Mouse (Mus musculus) heart, postnatal 0 days (tissue): ENCODE results near the gene Rhcg. TPM values are rescaled to one million over a fixed set of nuclear protein-coding genes. Genes with fewer than 3 reads are reported as not detected.

Experiments
- ATAC-seq: fragments of 200-750 bp; cut with Nextera tagmentation; 2 replicates; pipeline ENCODE4 v1.8.0; 2017; ENCODE audit warnings: low read depth, moderate number of reproducible peaks, moderate library complexity; ENCODE audit not compliant: insufficient read depth
- DNase-seq: peaks from one replicate; pipeline ENCODE4 v3.0.0-alpha.2; 2016; ENCODE audit warnings: low spot score
- H3K27ac ChIP-seq: fragments of 300-500 bp; sonication (generic); 2 replicates; pipeline ENCODE4 v1.5.1; 2014; ENCODE audit warnings: low read depth, mild to moderate bottlenecking
- H3K27me3 ChIP-seq: fragments of 300-500 bp; sonication (generic); 2 replicates; pipeline ENCODE4 v1.6.1; 2014; ENCODE audit warnings: low read length, mixed read lengths; ENCODE audit not compliant: control insufficient read depth, insufficient read depth
- H3K36me3 ChIP-seq: fragments of 300-500 bp; sonication (generic); replicated peaks from 2 replicates; pipeline ENCODE4 v1.6.1; 2014; ENCODE audit warnings: low read length, mixed read lengths; ENCODE audit not compliant: control insufficient read depth, insufficient read depth
- H3K4me1 ChIP-seq: fragments of 300-500 bp; sonication (generic); 2 replicates; pipeline ENCODE4 v1.6.1; 2014; ENCODE audit warnings: antibody characterized with exemption; ENCODE audit not compliant: control insufficient read depth, insufficient read depth
- H3K4me2 ChIP-seq: fragments of 300-500 bp; sonication (generic); 2 replicates; pipeline ENCODE4 v1.6.1; 2014; ENCODE audit warnings: low read depth, mild to moderate bottlenecking, low read length, moderate library complexity
- H3K4me3 ChIP-seq: fragments of 300-500 bp; sonication (generic); 2 replicates; pipeline ENCODE4 v1.5.1; 2014; ENCODE audit warnings: low read depth, low read length
- H3K9ac ChIP-seq: fragments of 300-500 bp; sonication (generic); replicated peaks from 2 replicates; pipeline ENCODE4 v1.6.1; 2014; ENCODE audit warnings: low read depth, low read length, mixed read lengths
- H3K9me3 ChIP-seq: fragments of 300-500 bp; sonication (generic); replicated peaks from 2 replicates; pipeline ENCODE4 v1.6.1; 2016; ENCODE audit warnings: low read length; ENCODE audit not compliant: control insufficient read depth
- CTCF ChIP-seq: IDR thresholded peaks from 2 replicates; pipeline ENCODE4 v1.5.1; 2016; ENCODE audit warnings: antibody characterized with exemption, control low read depth, low read depth
- EP300 ChIP-seq: IDR thresholded peaks from 2 replicates; pipeline ENCODE4 v1.6.1; 2016; ENCODE audit warnings: antibody characterized with exemption, low read depth
- WGBS: fragments of 180-500 bp; shearing (Covaris S2); extraction: QIAGEN DNeasy Blood & Tissue Kit; methylation state at CpG from one replicate; pipeline ENCODE4 v1.1.7; 2014; 5-methylcytosine and 5-hydroxymethylcytosine counted together
- polyA plus RNA-seq: library from polyadenylated mRNA; unstranded; fragments of >200 nt; fragmentation: Nextera tagmentation; extraction: Ambion mirVana; gene quantifications from 2 replicates; pipeline ENCODE4 v1.2.1, GENCODE M21; 2015
- total RNA-seq: library from RNA; depleted of rRNA; stranded (reverse); fragments of >200 nt; gene quantifications from 2 replicates; pipeline ENCODE4 v1.2.3, GENCODE M21; 2014; ENCODE audit warnings: low replicate concordance; rRNA removed

Rhcg gene
- total and polyA plus RNA-seq, 2 experiments from 2014 or later: 0.04 to 0.40 TPM

DNA sequence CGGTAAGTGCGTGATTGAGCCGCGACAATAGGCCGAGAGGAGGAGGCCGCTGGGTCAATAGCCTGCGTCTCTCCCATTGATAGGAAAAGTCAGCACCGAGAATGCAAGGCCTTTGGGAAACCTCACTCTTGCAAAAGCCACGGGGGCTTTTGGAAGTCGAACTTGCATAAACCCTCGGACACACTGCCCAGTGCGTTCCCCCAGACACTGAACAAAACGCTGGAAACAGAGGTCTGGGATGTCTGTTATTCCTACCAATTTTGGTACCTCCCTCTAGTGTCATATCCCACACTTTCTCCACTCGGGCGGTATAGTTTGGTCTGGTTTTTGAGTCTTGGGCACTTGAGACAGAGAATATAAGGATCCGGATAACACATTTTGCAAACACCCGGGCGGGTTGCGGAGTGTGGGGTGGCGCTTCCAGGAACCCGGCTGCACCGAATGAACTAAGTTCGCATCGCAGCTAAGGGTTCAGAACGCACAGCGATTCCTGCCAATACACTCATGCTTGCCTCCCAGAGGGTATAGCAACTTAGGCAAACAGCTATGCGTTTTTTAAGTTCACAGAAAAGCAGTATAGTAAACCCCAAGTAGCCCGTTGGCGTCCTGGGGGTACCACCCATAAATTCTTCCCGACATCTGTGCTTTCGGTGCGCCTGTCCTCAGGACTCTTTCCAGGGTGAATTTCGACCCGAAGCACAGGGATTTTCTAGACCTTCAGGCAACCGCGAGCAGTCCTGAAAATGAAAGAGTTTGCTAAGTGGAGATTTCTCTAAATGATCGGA is 73.0 kb downstream of the Rhcg start:
- no peak overlapping the region for H3K9ac ChIP-seq
- H3K4me2 ChIP-seq: no peak overlapping the region
- no peaks in the 10 kb centered on the region for H3K4me1 ChIP-seq
- 3% methylated on average over 37 of the region's 37 CpGs for WGBS
- H3K36me3 ChIP-seq: no peaks in the 10 kb centered on the region
- H3K27ac ChIP-seq: no peak overlapping the region
- H3K9me3 ChIP-seq: no peaks in the 10 kb centered on the region
- peaks cover 95% of the 10 kb centered on the region for H3K27me3 ChIP-seq
- TF ChIP-seq EP300: no peak
- TF ChIP-seq CTCF: no peak
- DNase-seq: no peak
- no peak for ATAC-seq
- peak overlapping the region; percentile 7; the same call in 1 of the 2 replicates for H3K4me3 ChIP-seq

Other genes starting within 250 kb of the Rhcg start
- gene Rlbp1, start 230.6 kb downstream of the Rhcg start, total RNA-seq: not detected in 2 replicates
- not detected in 2 replicates for gene Rlbp1, start 230.6 kb downstream of the Rhcg start, polyA plus RNA-seq
- 6.1 and 13.5 TPM in 2 replicates for gene Fanci, start 225.7 kb downstream of the Rhcg start, total RNA-seq
- gene Fanci, start 225.7 kb downstream of the Rhcg start, polyA plus RNA-seq: 1.5 and 1.7 TPM in 2 replicates
- 32.6 and 87.4 TPM in 2 replicates for gene Polg, start 151.3 kb downstream of the Rhcg start, total RNA-seq
- gene Polg, start 151.3 kb downstream of the Rhcg start, polyA plus RNA-seq: 15.9 and 17.1 TPM in 2 replicates
- gene Ticrr, start 42.5 kb upstream of the Rhcg start, total RNA-seq: 2.2 and 4.2 TPM in 2 replicates
- gene Ticrr, start 42.5 kb upstream of the Rhcg start, polyA plus RNA-seq: 0.74 and 1.2 TPM in 2 replicates
- 1.7 and 2.0 TPM in 2 replicates for gene Kif7, start 98.1 kb upstream of the Rhcg start, total RNA-seq
- gene Kif7, start 98.1 kb upstream of the Rhcg start, polyA plus RNA-seq: 0.92 and 0.93 TPM in 2 replicates
- gene Plin1, start 115.2 kb upstream of the Rhcg start, total RNA-seq: not detected in 2 replicates
- 0.11 and 0.41 TPM in 2 replicates for gene Plin1, start 115.2 kb upstream of the Rhcg start, polyA plus RNA-seq
- 0.04 and 3.4 TPM in 2 replicates for gene Pex11a, start 125.5 kb upstream of the Rhcg start, total RNA-seq
- 9.4 and 11.6 TPM in 2 replicates for gene Pex11a, start 125.5 kb upstream of the Rhcg start, polyA plus RNA-seq
- not detected in 2 replicates for gene Wdr93, start 125.5 kb upstream of the Rhcg start, total RNA-seq
- gene Wdr93, start 125.5 kb upstream of the Rhcg start, polyA plus RNA-seq: 0.05 TPM in 1 of 2 replicates, not detected in the other
- gene Mesp1, start 176.1 kb upstream of the Rhcg start, total RNA-seq: not detected in 2 replicates
- not detected in 2 replicates for gene Mesp1, start 176.1 kb upstream of the Rhcg start, polyA plus RNA-seq
- gene Mesp2, start 193.1 kb upstream of the Rhcg start, total RNA-seq: not detected in 2 replicates
- 0.10 and 0.11 TPM in 2 replicates for gene Mesp2, start 193.1 kb upstream of the Rhcg start, polyA plus RNA-seq
- 13.4 and 15.6 TPM in 2 replicates for gene Anpep, start 243.4 kb upstream of the Rhcg start, total RNA-seq
- 6.9 and 8.3 TPM in 2 replicates for gene Anpep, start 243.4 kb upstream of the Rhcg start, polyA plus RNA-seq